Mouse (Mus musculus) brain, adult 2 months (tissue): ENCODE data around the gene Tsnaxip1.

Source experiments
- DNase-seq: peaks from one replicate; pipeline ENCODE4 v3.0.0; 2011; ENCODE audit warnings: low read depth, low spot score

Tsnaxip1 gene

DNA sequence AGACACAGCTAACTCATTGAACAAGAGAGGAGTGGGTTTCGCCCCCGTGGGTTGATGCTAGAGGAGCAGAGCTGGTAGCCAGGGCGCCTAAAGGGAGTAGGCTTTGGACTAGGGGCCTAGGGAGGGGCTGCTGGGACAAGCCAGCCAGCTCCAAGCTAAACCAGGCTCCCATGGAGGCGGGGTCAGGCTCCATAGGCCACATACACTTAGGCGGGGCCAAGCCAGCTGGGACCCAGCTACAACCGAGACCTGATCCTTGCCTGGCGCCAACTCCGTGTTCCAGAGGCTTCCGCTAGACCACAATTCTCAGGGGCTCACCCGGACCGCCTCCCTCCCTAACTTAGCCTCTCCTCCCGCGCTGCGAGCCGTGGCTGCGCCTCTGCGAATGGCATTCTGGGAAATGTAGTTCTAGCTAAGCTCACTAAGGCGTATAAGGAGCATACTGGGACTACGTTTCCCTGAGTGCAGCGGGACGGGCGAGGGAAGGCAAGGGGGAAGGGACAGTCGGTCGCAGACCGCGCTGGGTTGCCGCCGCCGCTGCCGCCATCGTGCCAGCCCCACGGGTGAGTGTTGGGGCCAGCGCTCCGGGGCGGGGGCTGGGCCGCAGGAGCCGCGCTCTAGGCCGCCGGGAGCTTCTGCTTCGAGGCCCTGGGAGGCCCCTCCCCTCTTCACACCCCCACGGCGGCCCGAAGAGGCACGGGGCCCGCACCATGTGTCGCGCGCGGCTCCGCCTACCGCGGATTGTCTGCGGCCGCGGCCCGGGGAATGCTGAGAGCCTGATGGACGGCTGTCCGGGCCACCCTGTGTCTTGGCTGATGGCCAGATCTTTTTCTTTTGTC is 32.8 kb downstream of the Tsnaxip1 start, which contains the start of gene Nutf2:
TSS of gene Nutf2 (plus strand) at position 438 of the 839 bp plus-strand sequence.
- DNase-seq: peak; percentile 99

DNA sequence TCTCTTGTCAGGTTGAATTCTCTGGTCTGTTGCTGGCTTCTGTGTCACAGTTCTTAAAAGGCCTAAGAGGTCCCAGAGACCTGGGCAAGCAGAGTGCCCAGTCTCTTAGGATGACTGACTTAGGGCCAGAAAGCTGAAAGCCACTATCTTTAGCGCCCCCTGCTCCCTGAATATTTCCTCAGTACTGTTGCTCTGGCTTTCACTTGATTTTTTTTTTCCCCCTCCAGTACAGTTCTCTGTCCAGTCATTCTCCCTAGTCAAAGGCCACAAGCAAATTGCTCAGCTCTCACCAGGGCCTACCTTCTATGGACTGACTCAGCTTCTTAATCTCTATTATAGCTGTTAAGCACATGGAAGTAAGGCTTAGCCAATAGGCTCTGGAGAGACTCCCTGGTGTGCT is 34.4 kb downstream of the Tsnaxip1 start:
- DNase-seq: peak; percentile 39

DNA sequence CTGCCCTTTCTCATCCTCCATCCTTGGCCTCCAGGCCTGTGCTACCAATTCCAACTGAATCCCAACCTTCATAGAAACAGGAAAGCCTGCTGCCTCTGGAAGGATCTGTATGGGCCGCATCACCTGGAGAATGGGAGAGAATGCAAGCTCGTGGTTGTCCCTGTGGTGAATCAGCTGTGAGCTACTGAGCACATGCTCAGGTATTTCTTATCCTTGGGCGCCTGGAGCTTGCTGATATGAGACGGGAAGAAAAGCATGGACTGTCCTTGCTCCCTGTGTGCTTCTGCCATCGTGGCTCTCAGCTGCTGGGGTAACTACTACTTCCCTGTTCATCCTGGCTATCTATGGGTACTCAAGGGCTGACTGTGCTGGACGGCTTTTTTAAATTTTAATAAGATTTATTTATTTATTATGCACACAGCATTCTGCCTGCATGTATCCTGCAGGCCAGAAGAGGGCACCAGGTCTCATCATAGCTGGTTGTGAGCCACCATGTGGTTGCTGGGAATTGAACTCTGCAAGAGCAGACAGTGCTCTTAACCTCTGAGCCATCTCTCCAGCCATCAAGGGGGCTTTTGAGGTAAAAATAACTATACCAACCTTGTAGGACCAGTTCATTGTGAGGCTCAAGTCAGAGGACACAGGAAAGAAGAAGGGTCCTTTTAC is 39.0 kb downstream of the Tsnaxip1 start:
- no peak for DNase-seq

DNA sequence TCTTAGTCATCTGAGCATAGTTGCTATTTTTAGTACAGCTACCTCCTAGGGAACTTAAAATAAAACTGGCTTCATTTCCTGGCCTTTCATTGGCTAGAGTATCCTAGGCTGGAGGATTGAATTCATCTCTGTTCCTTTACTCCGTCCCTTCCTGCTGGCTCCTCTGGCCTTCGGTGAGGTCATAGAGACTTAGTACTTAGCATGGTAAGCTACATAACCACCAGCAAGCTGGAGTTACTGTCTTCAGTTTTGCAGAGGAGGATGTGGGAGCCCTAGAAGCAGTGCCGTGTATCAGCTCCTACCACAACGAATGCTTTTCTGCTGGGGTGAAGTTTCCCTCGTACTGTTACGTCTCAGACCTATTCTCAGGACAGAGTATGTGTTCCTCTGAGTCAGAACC is 46.8 kb downstream of the Tsnaxip1 start:
- DNase-seq: peak; percentile 92

DNA sequence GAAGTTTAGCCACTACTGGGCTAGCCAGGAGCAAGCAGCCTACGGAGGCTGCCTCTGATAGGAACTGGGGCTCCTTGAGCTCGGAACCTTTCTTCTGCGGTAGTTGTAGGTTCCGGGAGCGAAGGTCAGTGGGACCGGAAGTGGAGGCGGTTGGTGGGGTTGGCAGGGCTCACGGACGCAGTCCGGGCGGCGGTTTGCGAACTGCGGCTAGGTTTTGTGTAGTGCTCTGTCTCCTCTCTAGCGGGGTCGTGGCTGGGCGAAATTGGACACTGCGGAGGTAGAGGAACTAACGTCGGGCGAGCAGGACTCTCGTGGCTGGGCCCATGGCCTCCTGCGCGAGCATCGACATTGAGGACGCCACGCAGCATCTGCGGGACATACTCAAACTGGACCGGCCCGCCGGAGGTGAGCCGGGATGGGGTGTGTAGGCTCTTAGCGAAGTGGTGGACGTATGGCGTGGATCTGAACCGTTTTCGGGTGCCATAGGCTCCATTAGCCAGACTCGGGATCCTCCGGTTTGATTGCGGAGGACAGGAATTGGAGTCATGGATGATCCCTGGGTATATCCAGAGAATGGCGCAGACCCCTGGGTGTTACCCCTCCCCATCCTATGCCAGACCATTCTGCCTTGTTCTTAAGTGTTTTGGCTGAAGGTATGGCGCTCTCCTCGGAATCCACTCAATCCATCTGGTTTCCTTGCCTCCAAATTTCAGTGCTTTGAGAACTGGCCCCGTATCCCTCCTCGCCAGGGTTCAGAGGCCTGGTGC is 53.4 kb downstream of the Tsnaxip1 start, which contains the start of gene Edc4:
TSS of gene Edc4 (plus strand) at position 128 of the 767 bp plus-strand sequence.
- peak; percentile 91 for DNase-seq

DNA sequence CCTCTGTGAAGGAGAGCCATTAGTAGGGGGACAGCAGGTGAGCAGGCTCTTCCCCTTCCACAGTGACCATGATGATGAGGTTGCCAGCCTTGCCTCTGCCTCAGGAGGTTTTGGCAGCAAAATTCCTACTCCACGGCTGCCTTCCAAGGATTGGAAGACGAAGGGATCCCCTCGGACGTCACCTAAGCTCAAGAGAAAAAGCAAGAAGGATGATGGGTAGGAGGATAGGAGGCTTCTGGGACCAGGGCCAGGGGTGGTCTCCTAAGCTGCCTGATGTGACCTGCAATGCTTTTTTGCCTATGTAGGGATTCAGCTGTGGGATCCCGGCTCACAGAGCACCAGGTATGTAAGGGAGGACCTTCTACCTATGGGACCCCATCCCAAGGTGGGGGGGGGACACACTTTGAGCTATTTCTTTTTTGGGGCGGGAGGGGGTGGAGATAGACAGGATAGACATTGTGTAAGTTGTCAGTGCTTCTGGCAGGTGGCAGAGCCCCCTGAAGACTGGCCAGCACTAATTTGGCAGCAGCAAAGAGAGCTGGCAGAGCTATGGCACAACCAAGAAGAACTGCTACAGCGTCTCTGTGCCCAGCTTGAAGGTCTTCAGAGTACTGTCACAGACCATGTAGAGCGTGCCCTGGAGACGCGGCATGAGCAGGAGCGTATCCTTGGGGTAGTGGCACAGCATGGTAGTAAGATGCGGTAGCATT is 62.4 kb downstream of the Tsnaxip1 start:
- DNase-seq: no peak

DNA sequence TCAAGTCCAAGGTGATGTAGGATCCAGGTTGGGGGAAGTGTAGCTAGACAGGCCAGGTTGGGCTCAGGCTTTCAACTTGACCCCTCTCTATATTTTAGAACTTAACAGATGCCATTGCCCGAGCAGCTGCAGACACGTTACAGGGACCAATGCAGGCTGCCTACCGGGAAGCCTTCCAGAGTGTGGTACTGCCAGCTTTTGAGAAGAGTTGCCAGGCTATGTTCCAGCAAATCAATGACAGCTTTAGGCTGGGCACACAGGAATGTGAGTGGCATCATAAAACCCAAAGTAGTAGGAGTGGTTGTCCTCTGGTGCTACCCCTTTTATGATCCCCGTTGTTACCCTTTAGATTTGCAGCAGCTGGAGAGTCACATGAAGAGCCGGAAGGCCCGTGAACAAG is 63.3 kb downstream of the Tsnaxip1 start:
- peak; percentile 79 for DNase-seq

DNA sequence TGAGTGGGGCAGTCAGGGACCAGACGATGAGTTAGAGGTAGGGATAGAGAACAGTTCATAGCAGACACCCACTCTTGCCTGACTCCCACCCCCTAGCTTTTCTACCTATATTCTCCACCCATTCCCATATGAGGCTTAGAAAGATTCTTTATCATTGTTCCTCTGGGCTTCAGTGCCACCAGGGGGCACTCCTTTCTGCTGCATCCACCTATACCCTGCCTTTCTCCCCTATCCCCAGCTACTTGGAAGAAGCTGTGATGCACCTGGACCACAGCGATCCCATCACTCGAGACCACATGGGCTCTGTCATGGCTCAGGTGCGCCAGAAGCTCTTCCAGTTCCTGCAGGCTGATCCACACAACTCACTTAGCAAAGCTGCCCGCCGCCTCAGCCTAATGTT is 64.9 kb downstream of the Tsnaxip1 start:
- DNase-seq: peak; percentile 63

DNA sequence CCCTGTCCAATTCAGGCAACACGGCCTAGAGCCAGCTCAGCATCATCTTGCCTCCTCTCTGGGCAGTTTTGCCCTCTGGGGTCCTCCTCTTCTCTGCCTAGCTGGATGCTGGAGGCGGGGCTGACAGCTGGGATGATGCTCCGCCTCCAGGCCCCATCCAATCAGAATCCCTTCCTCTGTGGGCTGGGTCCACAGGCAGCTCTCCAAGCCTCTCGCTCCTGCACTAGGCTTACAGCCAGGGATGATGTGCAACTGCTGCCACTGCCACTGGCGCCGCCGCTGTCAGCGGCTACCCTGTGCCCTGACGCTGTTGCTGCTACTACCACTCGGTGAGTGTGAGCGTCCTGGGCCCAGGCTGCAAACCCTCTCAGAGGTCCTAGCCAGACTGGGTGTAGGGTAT is 65.8 kb downstream of the Tsnaxip1 start, which contains the start of gene Nrn1l:
TSS of gene Nrn1l (plus strand) at position 229 of the 400 bp plus-strand sequence.
- peak; percentile 93 for DNase-seq
